ENCODE assay signal across 8 mouse cellular contexts in genomic region chr14:101352046-101353008, GRCm38 (mm10).
DNase-seq lines count a peak whose midpoint lies in the region; ATAC-seq lines count a peak whose summit lies in the region.

No protein-coding gene starts in this region.

- no peak overlapping the region for H3K4me2 ChIP-seq in heart, embryonic 15.5 days
- no peak overlapping the region for H3K4me2 ChIP-seq in heart, embryonic 11.5 days
- H3K4me2 ChIP-seq in neural tube, embryonic 13.5 days = no peak overlapping the region
- no peak overlapping the region for H3K4me2 ChIP-seq in intestine, embryonic 16.5 days (ENCODE audit: low read depth, low read length)

- no peak overlapping the region for H3K9ac ChIP-seq in heart, embryonic 15.5 days
- H3K9ac ChIP-seq in heart, embryonic 11.5 days (ENCODE audit: low read depth, low read length) = no peak overlapping the region
- no peak overlapping the region for H3K9ac ChIP-seq in neural tube, embryonic 13.5 days
- no peak overlapping the region for H3K9ac ChIP-seq in intestine, embryonic 16.5 days (ENCODE audit: low read depth, low read length)

- peak; percentile 25 to 60 for DNase-seq in cerebellum, postnatal 4 days (ENCODE audit: low spot score in 2 of 2)
- peak; percentile 10 to 12 for DNase-seq in gastrocnemius, adult 8-10 months (ENCODE audit: low spot score in 2 of 2)
- peak; percentile 35 to 40 for DNase-seq in layer of hippocampus, postnatal 36 days

- ATAC-seq in heart, embryonic 15.5 days (replicated peaks; ENCODE audit: insufficient number of reproducible peaks, insufficient read depth, low FRiP score, low read depth) = 0 out of 2 replicates have a peak, but pooled peaks have one; percentile 69
- ATAC-seq in heart, embryonic 11.5 days (replicated peaks; ENCODE audit: insufficient number of reproducible peaks, low FRiP score, low TSS enrichment) = no peak
- peak; percentile 98 for ATAC-seq in neural tube, embryonic 13.5 days (ENCODE audit: low read depth)
- ATAC-seq in CD4-positive, CD25-positive, alpha-beta regulatory T cell, adult 4 months = no peak
- ATAC-seq in intestine, embryonic 16.5 days = no peak

- H3K27me3 ChIP-seq in heart, embryonic 15.5 days = no peaks in the 10 kb centered on the region
- no peaks in the 10 kb centered on the region for H3K27me3 ChIP-seq in heart, embryonic 11.5 days (ENCODE audit: control insufficient read depth, insufficient read depth, low read length)
- H3K27me3 ChIP-seq in neural tube, embryonic 13.5 days = no peaks in the 10 kb centered on the region
- H3K27me3 ChIP-seq in intestine, embryonic 16.5 days (replicated peaks; ENCODE audit: control insufficient read depth, insufficient read depth, low read length) = no peaks in the 10 kb centered on the region

- H3K36me3 ChIP-seq in heart, embryonic 15.5 days = no peaks in the 10 kb centered on the region
- H3K36me3 ChIP-seq in heart, embryonic 11.5 days (ENCODE audit: control insufficient read depth, insufficient read depth, low read length) = no peaks in the 10 kb centered on the region
- H3K36me3 ChIP-seq in neural tube, embryonic 13.5 days = no peaks in the 10 kb centered on the region
- H3K36me3 ChIP-seq in intestine, embryonic 16.5 days (ENCODE audit: control insufficient read depth, insufficient read depth, low read length) = no peaks in the 10 kb centered on the region

- no peak overlapping the region for H3K27ac ChIP-seq in heart, embryonic 15.5 days
- no peak overlapping the region for H3K27ac ChIP-seq in heart, embryonic 11.5 days (ENCODE audit: low read depth, low read length)
- H3K27ac ChIP-seq in neural tube, embryonic 13.5 days (replicated peaks) = peak overlapping the region; percentile 64
- H3K27ac ChIP-seq in intestine, embryonic 16.5 days (ENCODE audit: low read length) = no peak overlapping the region

- H3K4me1 ChIP-seq in heart, embryonic 15.5 days (replicated peaks) = peaks cover 4% of the 10 kb centered on the region
- 0 out of 2 replicates have a peak, but pooled peaks cover 4% of the 10 kb centered on the region for H3K4me1 ChIP-seq in heart, embryonic 11.5 days (ENCODE audit: control insufficient read depth, insufficient read depth, low read length)
- peaks cover 22% of the 10 kb centered on the region for H3K4me1 ChIP-seq in neural tube, embryonic 13.5 days (replicated peaks)
- H3K4me1 ChIP-seq in intestine, embryonic 16.5 days (ENCODE audit: control insufficient read depth, insufficient read depth, low read length) = no peaks in the 10 kb centered on the region

- 41% methylated on average over 6 of the region's 6 CpGs for WGBS in heart, embryonic 15.5 days
- 41% methylated on average over 6 of the region's 6 CpGs for WGBS in heart, embryonic 11.5 days (ENCODE audit: insufficient replicate concordance)
- WGBS in neural tube, embryonic 13.5 days = 11% methylated on average over 6 of the region's 6 CpGs
- WGBS in intestine, embryonic 16.5 days = 32% methylated on average over 6 of the region's 6 CpGs

- no peaks in the 10 kb centered on the region for H3K9me3 ChIP-seq in heart, embryonic 15.5 days (replicated peaks)
- no peaks in the 10 kb centered on the region for H3K9me3 ChIP-seq in heart, embryonic 11.5 days (replicated peaks; ENCODE audit: control insufficient read depth, low read length)
- no peaks in the 10 kb centered on the region for H3K9me3 ChIP-seq in neural tube, embryonic 13.5 days
- no peaks in the 10 kb centered on the region for H3K9me3 ChIP-seq in intestine, embryonic 16.5 days (ENCODE audit: control insufficient read depth, low read length)

- no peak overlapping the region for H3K4me3 ChIP-seq in heart, embryonic 15.5 days
- no peak overlapping the region for H3K4me3 ChIP-seq in heart, embryonic 11.5 days (ENCODE audit: low read depth, low read length)
- no peak overlapping the region for H3K4me3 ChIP-seq in neural tube, embryonic 13.5 days
- H3K4me3 ChIP-seq in intestine, embryonic 16.5 days (ENCODE audit: low read length) = no peak overlapping the region

Comparison
In these comparisons a context has a peak if more than half of its experiments do, and no peak if none do; other contexts are left out.
1. ATAC-seq: peak in heart, embryonic 15.5 days (single experiment) and neural tube, embryonic 13.5 days (single experiment); none in heart, embryonic 11.5 days (single experiment), CD4-positive, CD25-positive, alpha-beta regulatory T cell, adult 4 months (single experiment) and intestine, embryonic 16.5 days (single experiment).
2. Peak in every context shown above with its lines, with median percentiles within 50 percentile points of each other: DNase-seq.